Mouse (Mus musculus) CD4-positive, CD25-positive, alpha-beta regulatory T cell, adult 4 months (primary cell): ENCODE data around the gene Dera. TPM values are rescaled to one million over a fixed set of nuclear protein-coding genes. Genes with fewer than 3 reads are reported as not detected.

Experiments
- ATAC-seq: one replicate; pipeline ENCODE4 v1.8.0; 2017
- polyA plus RNA-seq, 2 experiments: library from polyadenylated mRNA; unstranded; fragments of 100-300 nt; shearing (Covaris generic); gene quantifications; one replicate each; pipeline ENCODE4 v1.2.1; 2017

The Dera gene
- polyA plus RNA-seq, 2 experiments from 2014 or later: 68.4 to 82.3 TPM

DNA sequence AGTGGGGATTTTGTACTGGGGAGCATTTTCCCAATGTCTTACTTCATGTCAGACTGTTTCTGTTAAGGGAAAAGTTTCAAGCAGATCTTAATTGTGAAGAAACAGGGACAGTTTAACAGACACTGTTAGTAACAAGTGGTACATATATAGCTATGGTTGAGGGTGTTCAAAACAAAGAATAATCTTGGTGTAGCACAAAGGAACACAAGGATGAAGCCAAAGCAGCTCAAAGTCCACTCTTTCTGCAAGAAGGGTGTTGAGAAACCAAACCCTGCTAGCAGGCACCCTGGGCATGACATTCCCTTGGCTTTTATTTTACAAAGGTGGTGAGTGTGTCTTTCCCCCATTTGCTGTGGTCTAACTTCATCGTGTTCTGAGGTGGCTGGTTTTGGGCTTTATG, 3.5 kb downstream of the Dera start:
- no peak for ATAC-seq

- no peak for ATAC-seq
These were observed 5.3 kb downstream of the Dera start for GRCm38 (mm10) chr6:137759681-137760080.

GRCm38 (mm10) chr6:137760966-137761365, 6.6 kb downstream of the Dera start:
- ATAC-seq: no peak

DNA sequence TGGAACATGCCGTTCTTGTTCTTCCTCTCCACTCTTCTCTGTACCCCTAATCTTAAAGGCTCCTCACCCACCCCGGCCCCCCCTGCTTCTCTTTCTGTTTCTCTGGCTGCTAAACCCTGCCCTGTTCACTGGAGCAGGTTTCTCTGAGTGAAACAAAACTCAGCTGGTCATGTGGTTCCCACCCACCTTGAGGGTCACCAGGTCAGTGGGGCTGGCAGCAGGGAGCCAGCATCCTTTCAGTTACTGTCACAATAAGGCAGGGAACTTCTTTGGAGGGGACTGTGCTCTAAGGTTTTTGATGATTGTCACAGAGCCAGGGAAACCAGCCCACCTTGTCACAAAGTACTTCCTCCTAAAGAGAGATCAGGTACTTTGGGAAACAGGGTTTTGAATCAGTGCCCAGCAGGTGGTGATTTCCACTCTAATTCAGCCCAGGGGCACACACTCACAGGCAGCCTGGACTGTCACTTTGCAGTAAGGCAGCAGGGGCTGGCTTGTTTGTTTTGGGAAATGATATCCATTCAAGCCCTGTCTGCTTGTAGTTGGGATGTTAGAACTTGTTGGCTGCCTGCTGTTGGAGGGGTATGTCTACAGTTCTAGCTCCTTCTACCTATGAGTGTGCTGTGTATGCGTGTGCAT, 10.3 kb downstream of the Dera start:
- ATAC-seq: no peak

- ATAC-seq: peak; percentile 53
These were observed 11.8 kb downstream of the Dera start for GRCm38 (mm10) chr6:137766177-137766576.

DNA sequence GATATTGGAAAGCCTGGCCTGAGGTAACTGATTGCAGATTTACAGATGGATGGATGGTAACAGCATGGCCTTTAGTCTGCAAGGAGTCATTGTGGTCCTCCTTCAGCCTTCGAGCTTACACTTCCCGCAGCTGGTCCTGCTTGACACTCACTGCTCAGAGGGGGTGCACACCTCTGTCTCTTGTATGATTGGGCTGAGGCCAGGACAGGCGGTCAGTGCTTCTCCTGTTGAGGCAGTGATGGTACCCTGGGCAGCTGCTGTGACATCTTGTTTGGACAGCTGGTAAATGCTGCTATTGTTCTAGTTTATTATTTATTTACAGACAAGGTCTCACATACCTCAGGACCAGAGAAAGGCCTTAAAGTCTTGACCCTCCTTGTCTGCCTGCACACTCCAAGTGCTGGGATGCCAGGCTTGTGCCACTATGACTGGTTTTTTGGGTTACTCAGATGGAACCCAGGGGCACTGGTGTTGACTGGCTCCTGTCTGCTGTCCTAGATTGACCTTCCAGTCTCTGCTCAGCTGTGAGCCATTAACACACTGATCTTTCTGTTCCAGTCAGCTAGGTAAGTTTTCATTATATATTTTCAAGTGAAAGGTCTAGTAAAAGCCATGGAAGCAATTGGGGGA, 17.4 kb downstream of the Dera start:
- ATAC-seq: no peak

DNA sequence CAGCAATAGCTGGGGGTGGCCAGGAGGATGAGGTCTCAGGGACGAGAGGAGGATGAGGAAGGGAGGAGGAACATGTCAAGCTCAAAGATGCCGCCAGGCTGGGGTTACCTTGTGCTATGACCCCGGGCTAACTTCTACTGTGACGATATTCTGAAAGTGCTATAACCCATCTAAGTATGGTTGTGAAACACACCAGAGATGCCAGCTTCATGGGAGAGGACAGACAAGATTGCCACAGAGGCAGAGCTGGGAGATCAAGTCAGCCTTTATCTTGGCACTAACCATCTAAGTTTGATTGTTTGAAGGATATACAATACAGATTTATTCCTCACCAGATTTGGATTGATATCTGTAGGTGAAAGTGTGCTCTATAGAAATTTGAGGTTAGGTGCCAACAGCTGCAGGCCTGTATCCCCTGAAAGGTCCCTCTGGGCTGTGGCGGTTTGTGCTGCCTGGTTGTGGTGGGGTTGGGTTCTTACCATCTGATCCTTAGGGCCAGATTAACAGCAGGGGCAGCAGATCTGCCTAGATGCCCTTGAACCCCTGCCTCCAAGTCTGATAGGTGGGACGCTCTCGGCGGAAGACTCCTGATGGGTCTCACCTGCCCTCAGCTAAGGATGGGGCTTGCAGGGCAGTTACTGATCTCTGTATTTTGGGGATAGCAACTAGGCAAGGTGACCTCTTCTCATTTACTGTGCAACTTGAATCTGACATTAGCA, 18.7 kb downstream of the Dera start:
- no peak for ATAC-seq

GRCm38 (mm10) chr6:137773637-137774028, 19.3 kb downstream of the Dera start:
- ATAC-seq: no peak

- no peak for ATAC-seq
These were observed 19.8 kb downstream of the Dera start for GRCm38 (mm10) chr6:137774166-137774565.

GRCm38 (mm10) chr6:137775159-137775558, 20.8 kb downstream of the Dera start:
- ATAC-seq: no peak

GRCm38 (mm10) chr6:137776981-137777380, 22.6 kb downstream of the Dera start:
- no peak for ATAC-seq

DNA sequence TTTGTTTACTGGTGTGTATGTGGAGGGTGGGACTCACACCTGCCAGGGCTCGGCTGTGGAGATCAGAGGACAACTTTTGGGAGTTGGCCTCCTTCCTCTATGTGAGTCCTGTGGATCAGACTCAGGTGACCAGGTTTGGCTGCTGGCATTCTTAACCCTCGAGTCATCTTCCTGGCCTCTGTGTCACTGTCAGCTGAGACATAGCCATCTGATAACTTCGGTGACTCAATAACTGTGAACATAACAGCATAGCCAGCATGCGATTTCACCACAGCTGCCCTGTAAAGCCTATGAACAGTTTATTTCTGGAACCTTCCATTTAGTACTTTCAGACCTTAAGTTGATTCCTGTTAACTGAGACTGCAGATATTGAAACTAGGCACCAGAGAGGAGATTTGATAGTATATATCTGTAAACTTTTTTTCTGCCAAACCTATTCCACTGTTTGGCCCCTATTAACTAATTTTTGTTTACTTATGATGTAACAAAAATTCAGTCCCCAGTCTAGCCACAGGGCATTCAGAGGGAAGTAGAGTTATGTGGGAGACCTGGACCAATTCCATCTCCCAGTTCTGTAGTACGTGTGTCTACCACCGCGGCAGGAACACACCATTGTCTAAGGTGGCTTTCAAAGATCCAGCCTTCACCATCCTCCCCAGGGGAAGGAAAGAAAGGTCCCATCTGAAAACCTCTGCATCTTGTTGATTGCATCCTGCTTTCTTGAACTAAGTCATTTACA, 29.7 kb downstream of the Dera start:
- ATAC-seq: no peak

- no peak for ATAC-seq
These were observed 34.7 kb downstream of the Dera start for GRCm38 (mm10) chr6:137788976-137789590.

DNA sequence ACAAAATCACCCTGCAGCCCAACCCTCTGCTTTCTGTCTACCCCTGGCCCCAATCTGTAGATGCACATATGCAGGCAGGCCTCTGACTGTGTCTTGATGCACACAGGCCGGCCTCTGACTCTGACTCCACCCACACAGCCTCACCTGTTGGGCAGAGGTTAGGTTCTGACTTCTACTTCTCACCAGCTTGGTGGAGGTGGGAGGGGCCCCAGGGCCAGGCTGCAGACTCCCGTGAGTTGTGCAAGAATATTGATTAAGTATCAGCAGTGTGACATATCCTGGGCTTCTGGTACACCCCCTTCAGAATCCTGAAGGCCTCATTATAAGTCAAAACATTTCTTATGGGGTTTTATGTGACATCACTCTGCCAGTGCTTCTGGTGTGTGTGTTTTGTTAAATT, 35.3 kb downstream of the Dera start:
- ATAC-seq: no peak

DNA sequence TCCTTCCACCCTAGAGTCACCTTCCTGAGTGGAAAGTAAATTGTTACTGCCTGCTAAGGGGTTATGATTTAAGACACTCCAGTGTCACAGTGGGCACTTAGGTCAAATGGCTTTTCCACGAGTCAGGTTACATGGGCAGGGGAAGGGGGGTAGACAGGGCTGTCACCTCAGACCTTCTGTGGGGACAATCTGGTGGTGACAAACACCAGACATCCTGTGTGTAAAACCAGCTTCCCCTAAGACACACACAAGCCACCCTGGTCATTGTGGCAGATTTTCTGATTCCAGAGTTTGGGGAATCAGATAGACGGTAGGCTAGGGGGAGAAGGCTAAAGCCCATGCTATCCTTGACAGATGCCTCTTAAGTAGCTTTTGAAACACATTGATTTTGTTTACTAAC, 41.1 kb downstream of the Dera start:
- ATAC-seq: no peak

- no peak for ATAC-seq
These were observed 42.5 kb downstream of the Dera start for GRCm38 (mm10) chr6:137796596-137797567.

- no peak for ATAC-seq
These were observed 44.9 kb downstream of the Dera start for GRCm38 (mm10) chr6:137799253-137799652.

- ATAC-seq: no peak
These were observed 49.2 kb downstream of the Dera start for GRCm38 (mm10) chr6:137803456-137804005.

- ATAC-seq: no peak
These were observed 49.8 kb downstream of the Dera start for GRCm38 (mm10) chr6:137804121-137804520.

- ATAC-seq: no peak
These were observed 50.3 kb downstream of the Dera start for GRCm38 (mm10) chr6:137804606-137805005.

- no peak for ATAC-seq
These were observed 52.0 kb downstream of the Dera start for GRCm38 (mm10) chr6:137806342-137806741.
